Mouse (Mus musculus): Measurements from ENCODE around the gene Gm128.

DNA sequence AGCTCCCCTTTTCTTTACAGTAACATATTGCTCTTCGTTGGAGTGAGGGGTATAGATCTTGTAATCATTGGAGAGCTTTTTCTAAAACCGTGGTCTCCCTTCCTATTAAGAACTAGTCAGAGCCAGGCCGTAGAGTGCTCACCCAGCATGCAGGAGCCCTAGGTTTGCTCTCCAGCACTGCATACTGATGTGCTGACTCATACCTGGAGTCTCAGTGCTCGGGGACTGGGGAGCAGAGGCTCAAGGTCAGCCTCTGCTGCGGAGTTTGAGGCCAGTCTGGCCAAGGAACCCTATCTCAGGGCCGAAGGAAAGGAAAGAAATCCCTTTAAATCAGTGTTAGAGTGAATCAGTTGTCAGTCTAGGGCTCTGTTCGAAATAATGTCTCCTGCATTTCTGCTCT lies 8.6 kb downstream of the Gm128 start:
- TF ChIP-seq USF1 (IDR thresholded peaks at IDR 0.05; ENCODE audit: low read depth): no peak
- TF ChIP-seq TCF12 (IDR thresholded peaks at IDR 0.05; ENCODE audit: insufficient read depth, poor library complexity, severe bottlenecking): no peak
- TF ChIP-seq CEBPB (IDR thresholded peaks at IDR 0.05; ENCODE audit: insufficient read depth, poor library complexity, severe bottlenecking): no peak
- TF ChIP-seq POLR2A (IDR thresholded peaks at IDR 0.05; ENCODE audit: insufficient read length, low read depth): no peak
- no peak for TF ChIP-seq MYOD1 (IDR thresholded peaks at IDR 0.05; ENCODE audit: control insufficient read depth in 1 of 3, insufficient read length in 2 of 3, low read depth in 2 of 3)
- no peak for TF ChIP-seq MAX (IDR thresholded peaks at IDR 0.05; ENCODE audit: low read depth)
- TF ChIP-seq E2F4 (IDR thresholded peaks at IDR 0.05; ENCODE audit: insufficient read depth): no peak
- TF ChIP-seq POLR2AphosphoS2 (IDR thresholded peaks at IDR 0.05; ENCODE audit: insufficient read length, low read depth): no peak
